Mouse (Mus musculus): Measurements from ENCODE around the gene Gas2l3.
A peak's percentile ranks its signal among the peaks of the same experiment; 100 is the strongest.

The Gas2l3 gene

GRCm38 (mm10) chr10:89395321-89395720 is 48.4 kb downstream of the Gas2l3 start:
- no peak for DNase-seq

- DNase-seq, result no peak
These were observed 51.1 kb downstream of the Gas2l3 start for GRCm38 (mm10) chr10:89392687-89393086.

GRCm38 (mm10) chr10:89391571-89392163 is 52.1 kb downstream of the Gas2l3 start:
- no peak for DNase-seq

GRCm38 (mm10) chr10:89386461-89386860 is 57.3 kb downstream of the Gas2l3 start:
- no peak for DNase-seq

- peak; percentile 79 for DNase-seq
These were observed 60.3 kb downstream of the Gas2l3 start for GRCm38 (mm10) chr10:89383462-89383861.

- no peak for DNase-seq
These were observed 66.0 kb downstream of the Gas2l3 start for GRCm38 (mm10) chr10:89377750-89378149.

- DNase-seq, result peak; percentile 9
These were observed 73.7 kb downstream of the Gas2l3 start for GRCm38 (mm10) chr10:89370051-89370450.

- DNase-seq, result no peak
These were observed 84.8 kb downstream of the Gas2l3 start for GRCm38 (mm10) chr10:89358933-89359332.

Measured in kidney, adult 18-20 months (tissue).